Mouse (Mus musculus) limb, embryonic 10.5 days (tissue): ENCODE results near the gene Bcl9. TPM values are rescaled to one million over a fixed set of nuclear protein-coding genes. Genes with fewer than 3 reads are reported as not detected.

Source experiments
- DNase-seq: peaks from one replicate; pipeline ENCODE4 v3.0.0-alpha.2; 2017; ENCODE audit warnings: low spot score
- H3K27ac ChIP-seq: fragments of 300-500 bp; sonication (generic); 2 replicates; pipeline ENCODE4 v1.5.1; 2016; ENCODE audit warnings: mild to moderate bottlenecking
- H3K27me3 ChIP-seq: fragments of 300-500 bp; sonication (generic); 2 replicates; pipeline ENCODE4 v1.6.1; 2016; ENCODE audit warnings: low read depth, mild to moderate bottlenecking; ENCODE audit not compliant: poor library complexity, severe bottlenecking
- H3K36me3 ChIP-seq: fragments of 300-500 bp; sonication (generic); 2 replicates; pipeline ENCODE4 v1.6.1; 2016; ENCODE audit warnings: mild to moderate bottlenecking, moderate library complexity
- H3K4me1 ChIP-seq: fragments of 300-500 bp; sonication (generic); 2 replicates; pipeline ENCODE4 v1.6.1; 2016
- H3K4me3 ChIP-seq: fragments of 300-500 bp; sonication (generic); 2 replicates; pipeline ENCODE4 v1.5.1; 2016; ENCODE audit warnings: mild to moderate bottlenecking, moderate library complexity
- H3K9me3 ChIP-seq: fragments of 300-500 bp; sonication (generic); replicated peaks from 2 replicates; pipeline ENCODE4 v1.6.1; 2016; ENCODE audit warnings: mild to moderate bottlenecking
- WGBS: fragments of 180-500 bp; shearing (Covaris S2); methylation state at CpG from one replicate; pipeline ENCODE4 v1.1.7; 2016; 5-methylcytosine and 5-hydroxymethylcytosine counted together
- polyA plus RNA-seq: library from polyadenylated mRNA; unstranded; fragments of >200 nt; fragmentation: Nextera tagmentation; extraction: Ambion mirVana; gene quantifications from 2 replicates; pipeline ENCODE4 v1.2.1, GENCODE M21; 2016

Bcl9 gene
- polyA plus RNA-seq: 63.0 and 74.2 TPM in 2 replicates

GRCm38 (mm10) chr3:97297553-97298432 is at the start of gene Bcl9:
TSS of gene Bcl9 (minus strand) at chr3:97297917.
- Histone ChIP-seq H3K9me3 (no peaks in the 10 kb centered on the region; the same call in 1 of the 2 replicates), H3K4me3 (peak within 1 kb of the TSS; percentile 76), H3K27ac (peak within 1 kb of the TSS; percentile 95), H3K4me1 (peaks cover 36% of the 10 kb centered on the region), H3K36me3 (no peaks in the 10 kb centered on the region), H3K27me3 (no peaks in the 10 kb centered on the region)
- under 1% methylated on average over 21 of the region's 21 CpGs for WGBS
- DNase-seq: peak; percentile 87

GRCm38 (mm10) chr3:97339193-97339576 is 41.5 kb upstream of the Bcl9 start:
- Histone ChIP-seq H3K27me3 (no peaks in the 10 kb centered on the region), H3K27ac (no peak overlapping the region), H3K4me3 (no peak overlapping the region), H3K9me3 (no peaks in the 10 kb centered on the region; the same call in 1 of the 2 replicates), H3K36me3 (no peaks in the 10 kb centered on the region), H3K4me1 (peaks cover 30% of the 10 kb centered on the region)
- no peak for DNase-seq
- WGBS: 78% methylated on average over 5 of the region's 5 CpGs

- no peaks in the 10 kb centered on the region for H3K27me3 ChIP-seq
- no peaks in the 10 kb centered on the region; the same call in 1 of the 2 replicates for H3K9me3 ChIP-seq
- no peak overlapping the region for H3K4me3 ChIP-seq
- peaks cover 35% of the 10 kb centered on the region for H3K4me1 ChIP-seq
- no peaks in the 10 kb centered on the region for H3K36me3 ChIP-seq
- peak; percentile 93 for DNase-seq
- no peak overlapping the region for H3K27ac ChIP-seq
- WGBS: 40% methylated on average over 13 of the region's 13 CpGs
Observed at GRCm38 (mm10) chr3:97338522-97339192, 40.9 kb upstream of the Bcl9 start.

- H3K4me1 ChIP-seq: peaks cover 35% of the 10 kb centered on the region
- no peak for DNase-seq
- H3K27ac ChIP-seq: no peak overlapping the region
- no peaks in the 10 kb centered on the region for H3K27me3 ChIP-seq
- WGBS: 63% methylated on average over 11 of the region's 11 CpGs
- H3K36me3 ChIP-seq: no peaks in the 10 kb centered on the region
- no peak overlapping the region for H3K4me3 ChIP-seq
- no peaks in the 10 kb centered on the region for H3K9me3 ChIP-seq
Observed at GRCm38 (mm10) chr3:97337306-97337705, 39.6 kb upstream of the Bcl9 start.

GRCm38 (mm10) chr3:97336331-97336730 is 38.6 kb upstream of the Bcl9 start:
- DNase-seq: no peak
- Histone ChIP-seq H3K4me1 (peaks cover 35% of the 10 kb centered on the region), H3K36me3 (no peaks in the 10 kb centered on the region), H3K4me3 (no peak overlapping the region), H3K27me3 (no peaks in the 10 kb centered on the region), H3K9me3 (no peaks in the 10 kb centered on the region), H3K27ac (no peak overlapping the region)
- 68% methylated on average over 4 of the region's 4 CpGs for WGBS

- no peak overlapping the region for H3K4me3 ChIP-seq
- WGBS: 52% methylated on average over 9 of the region's 9 CpGs
- H3K27ac ChIP-seq: no peak overlapping the region
- no peaks in the 10 kb centered on the region for H3K9me3 ChIP-seq
- DNase-seq: no peak
- H3K36me3 ChIP-seq: no peaks in the 10 kb centered on the region
- peaks cover 35% of the 10 kb centered on the region for H3K4me1 ChIP-seq
- no peaks in the 10 kb centered on the region for H3K27me3 ChIP-seq
Observed at GRCm38 (mm10) chr3:97334618-97335017, 36.9 kb upstream of the Bcl9 start.

- Histone ChIP-seq H3K4me1 (peaks cover 24% of the 10 kb centered on the region), H3K27me3 (no peaks in the 10 kb centered on the region), H3K4me3 (no peak overlapping the region), H3K9me3 (no peaks in the 10 kb centered on the region), H3K36me3 (no peaks in the 10 kb centered on the region), H3K27ac (no peak overlapping the region)
- WGBS: 90% methylated on average over 12 of the region's 12 CpGs
- no peak for DNase-seq
Observed at GRCm38 (mm10) chr3:97332172-97332571, 34.5 kb upstream of the Bcl9 start.

- WGBS: 84% methylated on average over 2 of the region's 2 CpGs
- no peaks in the 10 kb centered on the region for H3K36me3 ChIP-seq
Observed at GRCm38 (mm10) chr3:97327809-97328208, 30.1 kb upstream of the Bcl9 start.

GRCm38 (mm10) chr3:97327356-97327755 is 29.6 kb upstream of the Bcl9 start:
- Histone ChIP-seq H3K27ac (no peak overlapping the region), H3K27me3 (0 out of 2 replicates have a peak, but pooled peaks cover 5% of the 10 kb centered on the region), H3K4me3 (no peak overlapping the region), H3K9me3 (no peaks in the 10 kb centered on the region), H3K4me1 (no peaks in the 10 kb centered on the region; the same call in 1 of the 2 replicates), H3K36me3 (no peaks in the 10 kb centered on the region)
- WGBS: 96% methylated on average over 1 of the region's 1 CpGs
- DNase-seq: no peak

More at GRCm38 (mm10) chr3:97327809-97328208, 30.1 kb upstream of the Bcl9 start:
- no peaks in the 10 kb centered on the region; the same call in 1 of the 2 replicates for H3K4me1 ChIP-seq
- no peak for DNase-seq
- 0 out of 2 replicates have a peak, but pooled peaks cover 5% of the 10 kb centered on the region for H3K27me3 ChIP-seq
- H3K4me3 ChIP-seq: no peak overlapping the region
- no peaks in the 10 kb centered on the region for H3K9me3 ChIP-seq
- no peak overlapping the region for H3K27ac ChIP-seq

- Histone ChIP-seq H3K9me3 (no peaks in the 10 kb centered on the region), H3K27ac (no peak overlapping the region), H3K36me3 (no peaks in the 10 kb centered on the region), H3K4me3 (no peak overlapping the region), H3K4me1 (no peaks in the 10 kb centered on the region; the same call in 1 of the 2 replicates), H3K27me3 (0 out of 2 replicates have a peak, but pooled peaks cover 5% of the 10 kb centered on the region)
- 85% methylated on average over 15 of the region's 15 CpGs for WGBS
- DNase-seq: no peak
Observed at GRCm38 (mm10) chr3:97325621-97326345, 28.1 kb upstream of the Bcl9 start.

GRCm38 (mm10) chr3:97324046-97324445 is 26.3 kb upstream of the Bcl9 start:
- Histone ChIP-seq H3K36me3 (no peaks in the 10 kb centered on the region), H3K27ac (no peak overlapping the region), H3K27me3 (0 out of 2 replicates have a peak, but pooled peaks cover 5% of the 10 kb centered on the region), H3K4me1 (no peaks in the 10 kb centered on the region; the same call in 1 of the 2 replicates), H3K9me3 (no peaks in the 10 kb centered on the region), H3K4me3 (no peak overlapping the region)
- WGBS: 60% methylated on average over 17 of the region's 17 CpGs
- DNase-seq: no peak

GRCm38 (mm10) chr3:97317302-97317701 is 19.6 kb upstream of the Bcl9 start:
- no peaks in the 10 kb centered on the region; the same call in 1 of the 2 replicates for H3K27me3 ChIP-seq
- DNase-seq: no peak
- no peak overlapping the region for H3K27ac ChIP-seq
- 86% methylated on average over 3 of the region's 3 CpGs for WGBS
- H3K9me3 ChIP-seq: no peaks in the 10 kb centered on the region
- no peaks in the 10 kb centered on the region for H3K36me3 ChIP-seq
- H3K4me3 ChIP-seq: no peak overlapping the region
- peaks cover 17% of the 10 kb centered on the region for H3K4me1 ChIP-seq
